Comparison of ENCODE assay signal across 14 mouse cellular contexts in the genomic region with DNA sequence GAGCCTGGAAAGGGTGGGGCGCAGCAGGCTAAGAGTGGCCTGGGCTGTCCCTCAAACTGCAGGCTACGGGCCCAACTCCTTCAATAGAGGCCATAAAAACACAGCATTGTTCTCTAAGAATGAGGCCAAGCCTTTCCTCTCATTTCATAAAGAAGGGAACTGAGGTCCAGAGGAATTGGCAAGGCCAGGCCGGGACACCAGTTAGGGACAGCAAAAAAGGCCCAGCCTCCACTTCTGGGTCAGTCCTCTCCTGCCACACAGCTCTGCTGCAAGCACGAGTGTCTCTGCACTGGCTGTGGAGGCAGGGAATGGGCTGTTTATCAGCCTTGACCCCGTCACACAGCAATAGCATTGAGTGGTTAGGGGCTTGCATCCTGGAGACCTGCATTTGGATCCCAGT. TPM values are rescaled to one million over a fixed set of nuclear protein-coding genes. Genes with fewer than 3 reads are reported as not detected.
A peak's percentile ranks its signal among the peaks of the same experiment; 100 is the strongest.
DNase-seq lines count a peak whose midpoint lies in the region; ATAC-seq lines count a peak whose summit lies in the region.
"Had no signal": no experiment of that assay in that cellular context is flagged by ENCODE, and none has a peak within 500 bp of the region (broad histone marks: within the 10 kb centered on the region; RNA-seq: fewer than 3 reads in every experiment).

No protein-coding gene starts in this region.

- H3K4me1 ChIP-seq in intestine, embryonic 16.5 days (ENCODE audit: control insufficient read depth, insufficient read depth, low read length), result peaks cover 68% of the 10 kb centered on the region
- peaks cover 67% of the 10 kb centered on the region for H3K4me1 ChIP-seq in intestine, embryonic 15.5 days (replicated peaks)
- H3K4me1 ChIP-seq in megakaryocyte, embryonic 14.5 days, result peaks cover 94% of the 10 kb centered on the region
- H3K4me1 ChIP-seq in midbrain, embryonic 15.5 days, result peaks cover 73% of the 10 kb centered on the region

- H3K4me3 ChIP-seq in intestine, embryonic 16.5 days (ENCODE audit: low read length), result no peak overlapping the region
- no peak overlapping the region for H3K4me3 ChIP-seq in intestine, embryonic 15.5 days (replicated peaks)
- peak overlapping the region; percentile 46 for H3K4me3 ChIP-seq in megakaryocyte, embryonic 14.5 days (replicated peaks)
- no peak overlapping the region for H3K4me3 ChIP-seq in midbrain, embryonic 15.5 days
- H3K4me3 ChIP-seq: heart, embryonic 15.5 days had no signal

- DNase-seq in cerebellum, adult 11 months, result peak; percentile 33
- DNase-seq in cerebellum, postnatal 4 days (ENCODE audit: low spot score in 2 of 2), result no peak
- no peak for DNase-seq in layer of hippocampus, postnatal 36 days
- DNase-seq: thymus, postnatal 36 days had no signal

- no peaks in the 10 kb centered on the region for H3K27me3 ChIP-seq in intestine, embryonic 16.5 days (replicated peaks; ENCODE audit: control insufficient read depth, insufficient read depth, low read length)
- H3K27me3 ChIP-seq in intestine, embryonic 15.5 days (replicated peaks), result no peaks in the 10 kb centered on the region
- no peaks in the 10 kb centered on the region for H3K27me3 ChIP-seq in megakaryocyte, embryonic 14.5 days (replicated peaks)
- no peaks in the 10 kb centered on the region for H3K27me3 ChIP-seq in midbrain, embryonic 15.5 days (replicated peaks)
- H3K27me3 ChIP-seq: heart, embryonic 15.5 days had no signal

- H3K9ac ChIP-seq in intestine, embryonic 16.5 days (ENCODE audit: low read depth, low read length), result peak overlapping the region; percentile 11; the same call in 1 of the 2 replicates
- no peak overlapping the region for H3K9ac ChIP-seq in intestine, embryonic 15.5 days
- H3K9ac ChIP-seq in midbrain, embryonic 15.5 days, result no peak overlapping the region; the same call in 1 of the 2 replicates
- H3K9ac ChIP-seq: heart, embryonic 15.5 days had no signal

- H3K4me2 ChIP-seq in intestine, embryonic 16.5 days (ENCODE audit: low read depth, low read length), result no peak overlapping the region
- H3K4me2 ChIP-seq in intestine, embryonic 15.5 days (replicated peaks), result no peak overlapping the region
- 0 out of 2 replicates have a peak overlapping the region, but pooled peaks have one; percentile 85 for H3K4me2 ChIP-seq in midbrain, embryonic 15.5 days

- H3K27ac ChIP-seq in intestine, embryonic 16.5 days (ENCODE audit: low read length), result peak overlapping the region; percentile 59
- H3K27ac ChIP-seq in intestine, embryonic 15.5 days, result no peak overlapping the region
- no peak overlapping the region for H3K27ac ChIP-seq in midbrain, embryonic 15.5 days
- H3K27ac ChIP-seq: heart, embryonic 15.5 days had no signal

- no peak for ATAC-seq in intestine, embryonic 16.5 days
- no peak for ATAC-seq in intestine, embryonic 15.5 days
- no peak for ATAC-seq in megakaryocyte, adult 5-6 weeks (ENCODE audit: poor library complexity, severe bottlenecking)
- ATAC-seq in midbrain, embryonic 15.5 days (replicated peaks), result no peak

- H3K9me3 ChIP-seq in intestine, embryonic 16.5 days (ENCODE audit: control insufficient read depth, low read length), result no peaks in the 10 kb centered on the region
- H3K9me3 ChIP-seq in intestine, embryonic 15.5 days, result no peaks in the 10 kb centered on the region
- no peaks in the 10 kb centered on the region for H3K9me3 ChIP-seq in megakaryocyte, embryonic 14.5 days
- H3K9me3 ChIP-seq in midbrain, embryonic 15.5 days, result no peaks in the 10 kb centered on the region
- H3K9me3 ChIP-seq: heart, embryonic 15.5 days had no signal

- 72% methylated on average over 5 of the region's 5 CpGs for WGBS in intestine, embryonic 16.5 days
- WGBS in intestine, embryonic 15.5 days, result 71% methylated on average over 5 of the region's 5 CpGs
- 65% methylated on average over 5 of the region's 5 CpGs for WGBS in midbrain, embryonic 15.5 days

- H3K36me3 ChIP-seq in intestine, embryonic 16.5 days (ENCODE audit: control insufficient read depth, insufficient read depth, low read length), result no peaks in the 10 kb centered on the region
- H3K36me3 ChIP-seq in intestine, embryonic 15.5 days, result no peaks in the 10 kb centered on the region
- peaks cover 32% of the 10 kb centered on the region for H3K36me3 ChIP-seq in megakaryocyte, embryonic 14.5 days (replicated peaks; ENCODE audit: low read length)
- no peaks in the 10 kb centered on the region for H3K36me3 ChIP-seq in midbrain, embryonic 15.5 days (replicated peaks)
- H3K36me3 ChIP-seq: heart, embryonic 15.5 days had no signal

RNA-seq across cellular contexts. Expression of a gene that starts 2.8 kb away (rescaled TPM):
- 63.5 and 67.2 TPM in 2 replicates for polyA plus RNA-seq in intestine, embryonic 16.5 days (2015; fragmentation: Nextera tagmentation; extraction: Ambion mirVana)
- polyA plus RNA-seq in intestine, embryonic 15.5 days (2015; fragmentation: Nextera tagmentation; extraction: Ambion mirVana), result 58.1 and 63.0 TPM in 2 replicates
- 15.3 and 16.3 TPM in 2 replicates for polyA plus RNA-seq in megakaryocyte, embryonic 14.5 days (2012; ENCODE audit: insufficient read depth, low replicate concordance)
- total RNA-seq in megakaryocyte, adult 5-6 weeks (2015), result 128 and 133 TPM in 2 replicates
- 89.7 and 94.8 TPM in 2 replicates for total RNA-seq in megakaryocyte, adult 5-6 weeks (2017)
- polyA plus RNA-seq in midbrain, embryonic 15.5 days (2015; fragmentation: Nextera tagmentation; extraction: Ambion mirVana), result 111 and 115 TPM in 2 replicates
- 100 to 1,000 TPM; 179 to 195 TPM for total RNA-seq in layer of hippocampus, postnatal 36 days (2021)

RNA-seq across cellular contexts. Expression of a gene that starts 35.8 kb away (rescaled TPM):
- polyA plus RNA-seq in intestine, embryonic 16.5 days (2015; fragmentation: Nextera tagmentation; extraction: Ambion mirVana), result 135 and 154 TPM in 2 replicates
- 83.6 and 98.3 TPM in 2 replicates for polyA plus RNA-seq in intestine, embryonic 15.5 days (2015; fragmentation: Nextera tagmentation; extraction: Ambion mirVana)
- polyA plus RNA-seq in megakaryocyte, embryonic 14.5 days (2012; ENCODE audit: insufficient read depth, low replicate concordance), result 55.8 and 62.9 TPM in 2 replicates
- 57.2 and 57.5 TPM in 2 replicates for total RNA-seq in megakaryocyte, adult 5-6 weeks (2015)
- total RNA-seq in megakaryocyte, adult 5-6 weeks (2017), result 52.8 and 71.8 TPM in 2 replicates
- polyA plus RNA-seq in midbrain, embryonic 15.5 days (2015; fragmentation: Nextera tagmentation; extraction: Ambion mirVana), result 72.8 and 74.1 TPM in 2 replicates
- 10 to 100 TPM; 94.0 to 98.4 TPM for total RNA-seq in layer of hippocampus, postnatal 36 days (2021)

RNA-seq across cellular contexts. Expression of a gene that starts 45.0 kb away (rescaled TPM):
- polyA plus RNA-seq in intestine, embryonic 16.5 days (2015; fragmentation: Nextera tagmentation; extraction: Ambion mirVana), result 0.45 and 0.64 TPM in 2 replicates
- polyA plus RNA-seq in intestine, embryonic 15.5 days (2015; fragmentation: Nextera tagmentation; extraction: Ambion mirVana), result 0.75 and 1.1 TPM in 2 replicates
- not detected in 2 replicates for polyA plus RNA-seq in megakaryocyte, embryonic 14.5 days (2012; ENCODE audit: insufficient read depth, low replicate concordance)
- not detected in 2 replicates for total RNA-seq in megakaryocyte, adult 5-6 weeks (2015)
- total RNA-seq in megakaryocyte, adult 5-6 weeks (2017), result not detected in 2 replicates
- 8.5 and 10.9 TPM in 2 replicates for polyA plus RNA-seq in midbrain, embryonic 15.5 days (2015; fragmentation: Nextera tagmentation; extraction: Ambion mirVana)
- under 1 TPM; 0.15 to 0.66 TPM for total RNA-seq in layer of hippocampus, postnatal 36 days (2021)
- total RNA-seq: ES-E14; gastrocnemius, adult 8-10 months; left cerebral cortex, postnatal 36 days; megakaryocyte progenitor cell, adult 5-6 weeks had no signal
